Mouse (Mus musculus): ENCODE data around the gene Rpl23.

DNA sequence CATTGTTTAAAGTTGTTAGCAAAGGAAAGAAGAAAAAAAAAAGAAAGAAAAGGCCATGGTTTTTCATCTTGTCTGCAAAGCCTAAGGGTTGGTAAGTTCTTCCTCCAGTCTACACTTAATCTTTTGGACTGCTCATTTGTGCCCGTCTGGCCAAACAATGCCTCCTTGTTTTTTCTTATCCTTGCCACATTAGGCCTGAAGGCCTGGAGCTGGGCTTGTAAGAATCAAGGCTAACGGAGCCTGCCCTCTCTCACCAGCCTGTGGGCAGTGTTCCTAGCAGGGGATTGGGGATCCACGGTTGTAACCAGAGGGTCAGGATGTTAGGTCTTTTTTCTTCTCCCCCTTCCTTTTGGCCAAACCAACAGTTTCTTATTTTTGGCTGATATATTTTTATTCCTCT lies 28.7 kb upstream of the Rpl23 start:
- TF ChIP-seq TAL1 (conservative IDR thresholded peaks at IDR 0.05; ENCODE audit: low read depth, low read length) (no peak), CTCF (IDR thresholded peaks at IDR 0.05; ENCODE audit: low read depth, low read length) (no peak), GATA1 (IDR thresholded peaks at IDR 0.05; ENCODE audit: borderline replicate concordance, low read length) (no peak)
